Mouse (Mus musculus): ENCODE measurements around the gene Tma7.

The Tma7 gene

GRCm38 (mm10) chr9:109041351-109041750 is 41.0 kb downstream of the Tma7 start:
- DNase-seq (ENCODE audit: low read depth, low spot score) = no peak

GRCm38 (mm10) chr9:109040906-109041305 is 41.5 kb downstream of the Tma7 start:
- DNase-seq (ENCODE audit: low read depth, low spot score) = no peak

- DNase-seq (ENCODE audit: low read depth, low spot score) = no peak
These were observed 42.2 kb downstream of the Tma7 start for GRCm38 (mm10) chr9:109040216-109040615.

GRCm38 (mm10) chr9:109039681-109040080 is 42.7 kb downstream of the Tma7 start:
- DNase-seq (ENCODE audit: low read depth, low spot score) = no peak

GRCm38 (mm10) chr9:109038901-109039364 is 43.5 kb downstream of the Tma7 start:
- no peak for DNase-seq (ENCODE audit: low read depth, low spot score)

- DNase-seq (ENCODE audit: low read depth, low spot score) = no peak
These were observed 44.1 kb downstream of the Tma7 start, which contains the start of gene Shisa5 for GRCm38 (mm10) chr9:109038086-109038895. Gene Shisa5, plus strand, starts transcription at chr9:109038565.

GRCm38 (mm10) chr9:109032435-109032834 is 50.0 kb downstream of the Tma7 start:
- no peak for DNase-seq (ENCODE audit: low read depth, low spot score)

- DNase-seq (ENCODE audit: low read depth, low spot score) = no peak
These were observed 50.7 kb downstream of the Tma7 start for GRCm38 (mm10) chr9:109031686-109032085.

- DNase-seq (ENCODE audit: low read depth, low spot score) = no peak
These were observed 51.4 kb downstream of the Tma7 start for GRCm38 (mm10) chr9:109031001-109031400.

- no peak for DNase-seq (ENCODE audit: low read depth, low spot score)
These were observed 52.1 kb downstream of the Tma7 start for GRCm38 (mm10) chr9:109030312-109030711.

GRCm38 (mm10) chr9:109028919-109029318 is 53.5 kb downstream of the Tma7 start:
- no peak for DNase-seq (ENCODE audit: low read depth, low spot score)

GRCm38 (mm10) chr9:109028421-109028820 is 54.0 kb downstream of the Tma7 start:
- DNase-seq (ENCODE audit: low read depth, low spot score) = no peak

GRCm38 (mm10) chr9:109027521-109027920 is 54.9 kb downstream of the Tma7 start:
- no peak for DNase-seq (ENCODE audit: low read depth, low spot score)
